Mouse (Mus musculus): ENCODE measurements around the gene Fam166a. TPM values are rescaled to one million over a fixed set of nuclear protein-coding genes. Genes with fewer than 3 reads are reported as not detected.
"Not testable (repeated sequence)": the region's sequence is repeated elsewhere in the genome, so short reads cannot be mapped to it uniquely, and the experiment has no call there.

The Fam166a gene
- polyA plus RNA-seq, 1 experiment from 2014 or later, result not detected

DNA sequence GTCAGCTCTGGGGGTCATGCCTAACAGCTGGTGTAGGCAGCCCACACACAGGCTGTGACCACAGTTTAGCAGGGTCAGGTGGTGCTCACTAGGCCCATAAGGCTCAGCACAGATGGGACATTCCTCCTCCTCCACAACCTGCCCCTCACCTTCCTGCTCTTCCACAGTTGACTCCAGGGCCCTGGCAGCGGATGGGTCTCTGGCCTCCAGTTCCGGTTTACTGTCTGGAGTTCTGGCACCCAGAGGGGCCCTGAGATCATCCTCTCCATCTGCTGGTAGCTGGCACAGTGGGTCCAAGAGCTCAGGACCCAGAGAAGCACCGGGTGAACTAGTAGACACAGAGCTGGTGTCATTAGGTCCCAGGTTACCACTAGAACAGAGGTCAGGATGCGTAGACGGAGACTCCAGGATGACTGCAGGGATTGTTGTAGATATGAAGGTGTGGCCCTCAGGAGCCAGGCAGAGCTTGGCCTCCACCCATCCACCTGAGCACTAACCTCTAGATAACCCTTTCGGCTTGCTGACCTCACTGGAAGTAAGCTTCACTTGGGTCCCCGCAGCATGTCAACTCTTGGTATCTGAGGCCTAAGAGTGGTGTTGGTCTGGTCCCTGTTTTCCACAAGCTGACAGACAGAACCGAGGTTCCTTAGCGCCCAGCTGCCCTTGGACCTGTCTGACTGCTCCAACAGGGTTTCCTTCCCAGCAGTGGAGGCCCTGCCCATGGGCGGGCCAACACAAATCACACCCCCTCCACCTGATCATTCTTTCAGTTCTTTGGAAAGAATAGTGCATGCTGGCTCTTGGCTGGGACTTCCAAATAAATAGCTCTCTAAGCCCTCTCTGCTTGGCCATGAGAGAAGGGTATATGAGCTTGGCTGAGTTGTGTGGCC, 27.9 kb downstream of the Fam166a start, which contains the start of gene AL732309.1:
Gene AL732309.1 (minus strand): TSS at position 681 of the 890 bp plus-strand sequence.
- Histone ChIP-seq H3K27me3 (peaks cover 30% of the 10 kb centered on the region), H3K9ac (no peak within 1 kb of the TSS), H3K27ac (no peak within 1 kb of the TSS), H3K4me3 (replicated peaks) (no peak within 1 kb of the TSS), H3K4me2 (no peak within 1 kb of the TSS), H3K4me1 (replicated peaks) (peaks cover 15% of the 10 kb centered on the region), H3K9me3 (replicated peaks) (no peaks in the 10 kb centered on the region), H3K36me3 (peaks cover 58% of the 10 kb centered on the region)
- ATAC-seq (ENCODE audit: low read depth) (no peak), DNase-seq (no peak)
- 83% methylated on average over 10 of the region's 10 CpGs for WGBS (ENCODE audit: insufficient replicate concordance)

DNA sequence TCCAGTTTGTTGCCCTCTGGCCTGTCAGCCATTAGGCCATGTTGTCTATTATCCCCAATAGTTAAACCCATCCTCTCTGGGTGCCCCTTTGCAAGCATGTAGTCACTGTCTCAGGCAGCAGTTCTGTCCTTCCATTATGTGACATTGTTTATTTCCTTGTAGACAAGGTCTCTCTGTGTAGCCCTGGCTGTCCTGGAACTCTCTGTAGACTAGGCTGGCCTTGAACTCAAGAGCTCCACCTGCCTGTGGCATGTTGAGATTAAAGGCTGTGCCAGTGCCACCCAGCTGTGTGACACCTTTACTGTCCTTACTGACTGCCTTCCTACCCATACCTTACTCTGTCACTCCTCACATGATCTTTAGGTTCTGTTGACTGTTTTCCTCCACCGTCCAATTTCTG, 33.8 kb downstream of the Fam166a start:
- Histone ChIP-seq H3K9ac (no peak overlapping the region), H3K9me3 (replicated peaks) (no peaks in the 10 kb centered on the region), H3K4me3 (replicated peaks) (no peak overlapping the region), H3K27me3 (no peaks in the 10 kb centered on the region), H3K4me1 (replicated peaks) (peaks cover 23% of the 10 kb centered on the region), H3K27ac (no peak overlapping the region), H3K4me2 (no peak overlapping the region), H3K36me3 (peaks cover 64% of the 10 kb centered on the region)
- ATAC-seq (ENCODE audit: low read depth) (no peak), DNase-seq (no peak)
- 74% methylated on average over 1 of the region's 1 CpGs for WGBS (ENCODE audit: insufficient replicate concordance)

DNA sequence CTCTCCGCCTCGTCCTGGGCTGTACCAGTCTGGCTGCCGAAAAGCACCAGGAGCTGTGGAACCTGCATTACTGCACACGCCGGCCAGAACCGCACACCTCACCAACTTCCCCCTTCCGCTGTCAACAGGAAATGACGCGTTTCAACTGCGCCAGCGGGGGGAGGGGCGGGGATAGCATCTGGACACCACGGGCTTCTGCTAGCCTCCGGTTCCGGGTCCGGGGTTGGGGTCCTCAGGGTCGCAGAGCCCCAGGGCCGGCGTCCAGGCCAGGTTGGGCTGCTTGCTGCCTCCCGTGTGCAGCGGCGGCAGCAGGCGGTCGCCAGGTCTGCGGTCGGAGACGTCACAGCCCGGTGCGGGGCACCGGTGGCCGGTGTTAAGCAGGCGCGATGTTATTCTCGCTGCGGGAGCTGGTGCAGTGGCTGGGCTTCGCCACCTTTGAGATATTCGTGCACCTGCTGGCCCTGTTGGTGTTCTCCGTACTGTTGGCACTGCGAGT, 36.8 kb downstream of the Fam166a start, which contains the start of gene Tmem203:
Gene Tmem203 (plus strand): TSS at position 156 of the 496 bp plus-strand sequence.
- Histone ChIP-seq H3K4me1 (replicated peaks) (peaks cover 29% of the 10 kb centered on the region), H3K27me3 (no peaks in the 10 kb centered on the region), H3K9me3 (replicated peaks) (no peaks in the 10 kb centered on the region), H3K36me3 (peaks cover 34% of the 10 kb centered on the region), H3K9ac (peak within 1 kb of the TSS; percentile 88), H3K4me2 (peak within 1 kb of the TSS; percentile 92), H3K4me3 (replicated peaks) (peak within 1 kb of the TSS; percentile 99), H3K27ac (peak within 1 kb of the TSS; percentile 89)
- under 1% methylated on average over 39 of the region's 39 CpGs for whole genome bisulfite sequencing (ENCODE audit: insufficient replicate concordance)
- peak; percentile 85 for ATAC-seq (ENCODE audit: low read depth)
- peak; percentile 85 for DNase-seq

DNA sequence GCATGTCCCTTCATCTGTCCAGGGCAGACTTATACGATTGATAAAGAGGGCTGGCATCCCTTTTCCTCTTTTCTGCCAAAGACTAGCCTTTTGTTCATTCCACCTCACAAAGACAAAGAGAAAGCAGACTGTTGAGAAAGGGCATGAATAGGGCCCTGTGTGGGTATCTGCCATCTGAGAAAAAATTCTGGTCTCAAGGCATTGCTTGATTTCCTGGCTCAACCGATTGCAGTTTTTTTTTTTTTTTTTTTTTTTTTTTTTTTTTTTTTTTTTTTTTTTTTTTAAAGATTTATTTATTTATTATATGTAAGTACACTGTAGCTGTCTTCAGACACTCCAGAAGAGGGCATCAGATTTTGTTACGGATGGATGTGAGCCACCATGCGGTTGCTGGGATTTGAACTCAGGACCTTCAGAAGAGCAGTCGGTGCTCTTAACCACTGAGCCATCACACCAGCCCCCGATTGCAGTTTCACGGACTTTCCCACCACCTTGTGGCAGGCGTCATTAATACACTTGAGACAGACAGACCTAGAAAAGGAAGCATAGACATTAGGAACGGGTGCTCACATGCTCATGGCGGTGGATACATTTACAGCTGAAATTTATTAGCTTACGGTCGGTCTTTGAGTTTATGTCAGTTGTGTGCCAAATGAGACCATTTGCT, 38.0 kb downstream of the Fam166a start:
- H3K27ac ChIP-seq, result peak overlapping the region; percentile 89
- not testable (repeated sequence) for H3K27me3 ChIP-seq; ATAC-seq (ENCODE audit: low read depth); H3K9me3 ChIP-seq (replicated peaks)
- peaks cover 31% of the 10 kb centered on the region for H3K4me1 ChIP-seq (replicated peaks)
- 35% methylated on average over 12 of the region's 12 CpGs for WGBS (ENCODE audit: insufficient replicate concordance)
- H3K4me3 ChIP-seq (replicated peaks), result peak overlapping the region; percentile 99
- DNase-seq, result peak; percentile 52
- H3K9ac ChIP-seq, result peak overlapping the region; percentile 88
- H3K36me3 ChIP-seq, result peaks cover 22% of the 10 kb centered on the region
- peak overlapping the region; percentile 92 for H3K4me2 ChIP-seq

DNA sequence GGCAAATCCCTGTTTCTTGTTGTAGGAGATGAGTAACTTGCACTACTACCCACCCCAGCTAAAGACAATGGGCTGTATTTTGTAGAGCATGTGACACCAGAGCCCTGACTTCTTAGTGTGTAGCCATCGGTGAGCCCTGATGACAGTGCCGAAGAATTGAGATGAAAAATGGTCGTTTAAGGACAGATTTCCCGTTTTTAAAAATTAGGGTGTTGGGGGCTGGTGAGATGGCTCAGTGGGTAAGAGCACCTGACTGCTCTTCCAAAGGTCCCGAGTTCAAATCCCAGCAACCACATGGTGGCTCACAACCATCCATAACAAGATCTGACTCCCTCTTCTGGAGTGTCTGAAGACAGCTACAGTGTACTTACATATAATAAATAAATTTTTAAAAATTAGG, 38.7 kb downstream of the Fam166a start:
- H3K4me3 ChIP-seq (replicated peaks), result 0 out of 2 replicates have a peak overlapping the region, but pooled peaks have one; percentile 2
- not testable (repeated sequence) for H3K9me3 ChIP-seq (replicated peaks); H3K4me2 ChIP-seq; DNase-seq; H3K27me3 ChIP-seq; H3K27ac ChIP-seq; H3K9ac ChIP-seq; ATAC-seq (ENCODE audit: low read depth)
- H3K36me3 ChIP-seq, result peaks cover 15% of the 10 kb centered on the region
- 67% methylated on average over 5 of the region's 5 CpGs for WGBS (ENCODE audit: insufficient replicate concordance)
- H3K4me1 ChIP-seq (replicated peaks), result peaks cover 37% of the 10 kb centered on the region

DNA sequence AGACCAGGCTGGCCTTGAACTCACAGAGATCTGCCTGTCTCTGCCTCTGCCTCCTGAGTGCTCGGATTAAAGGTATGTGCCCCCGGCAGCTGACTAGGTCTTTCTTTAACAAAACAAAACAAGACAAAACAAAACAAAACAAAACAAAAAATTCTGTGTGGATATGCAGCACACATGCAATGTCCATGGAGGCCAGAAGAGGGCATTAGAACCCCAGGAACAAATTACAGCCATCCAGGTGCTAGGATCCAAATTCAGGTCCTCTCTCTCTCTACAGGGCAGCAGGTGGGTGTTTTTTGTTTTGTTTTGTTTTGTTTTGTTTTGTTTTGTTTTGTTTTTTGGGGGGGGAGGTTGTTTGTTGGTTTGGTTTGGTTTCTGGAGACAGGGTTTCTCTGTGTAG, 40.3 kb downstream of the Fam166a start:
- H3K4me3 ChIP-seq (replicated peaks), result no peak overlapping the region
- 50% methylated on average over 2 of the region's 2 CpGs for WGBS (ENCODE audit: insufficient replicate concordance)
- ATAC-seq (ENCODE audit: low read depth) (no peak), DNase-seq (no peak)
- no peaks in the 10 kb centered on the region for H3K36me3 ChIP-seq
- H3K27me3 ChIP-seq, result 0 out of 2 replicates have a peak, but pooled peaks cover 6% of the 10 kb centered on the region
- no peak overlapping the region for H3K9ac ChIP-seq
- no peak overlapping the region for H3K4me2 ChIP-seq
- H3K9me3 ChIP-seq (replicated peaks), result no peaks in the 10 kb centered on the region
- H3K27ac ChIP-seq, result no peak overlapping the region
- H3K4me1 ChIP-seq (replicated peaks), result peaks cover 49% of the 10 kb centered on the region

DNA sequence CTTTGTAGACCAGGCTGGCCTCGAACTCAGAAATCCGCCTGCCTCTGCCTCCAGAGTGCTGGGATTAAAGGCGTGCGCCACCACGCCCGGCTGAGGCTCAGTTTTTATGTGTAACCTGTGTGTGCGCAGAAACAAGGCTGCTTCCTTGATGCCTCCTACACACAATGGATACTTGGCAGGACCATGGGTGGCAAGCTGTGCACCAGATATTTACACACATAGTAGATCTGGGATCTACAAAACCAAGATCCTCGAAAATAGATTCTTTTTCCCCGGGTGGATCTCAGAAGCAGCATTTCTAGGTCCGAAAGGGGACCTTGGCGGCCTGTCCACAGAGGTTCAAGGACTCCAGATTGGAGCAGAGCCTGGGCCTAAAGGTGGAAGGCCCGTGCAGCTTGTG, 43.3 kb downstream of the Fam166a start:
- Histone ChIP-seq H3K4me3 (replicated peaks) (peak overlapping the region; percentile 87), H3K36me3 (no peaks in the 10 kb centered on the region), H3K27me3 (0 out of 2 replicates have a peak, but pooled peaks cover 10% of the 10 kb centered on the region), H3K4me2 (peak overlapping the region; percentile 99), H3K27ac (peak overlapping the region; percentile 72), H3K9me3 (replicated peaks) (no peaks in the 10 kb centered on the region), H3K9ac (peak overlapping the region; percentile 69), H3K4me1 (replicated peaks) (peaks cover 59% of the 10 kb centered on the region)
- WGBS (ENCODE audit: insufficient replicate concordance), result 40% methylated on average over 12 of the region's 12 CpGs
- DNase-seq (no peak), ATAC-seq (ENCODE audit: low read depth) (peak; percentile 2; the same call in 1 of the 2 replicates)

DNA sequence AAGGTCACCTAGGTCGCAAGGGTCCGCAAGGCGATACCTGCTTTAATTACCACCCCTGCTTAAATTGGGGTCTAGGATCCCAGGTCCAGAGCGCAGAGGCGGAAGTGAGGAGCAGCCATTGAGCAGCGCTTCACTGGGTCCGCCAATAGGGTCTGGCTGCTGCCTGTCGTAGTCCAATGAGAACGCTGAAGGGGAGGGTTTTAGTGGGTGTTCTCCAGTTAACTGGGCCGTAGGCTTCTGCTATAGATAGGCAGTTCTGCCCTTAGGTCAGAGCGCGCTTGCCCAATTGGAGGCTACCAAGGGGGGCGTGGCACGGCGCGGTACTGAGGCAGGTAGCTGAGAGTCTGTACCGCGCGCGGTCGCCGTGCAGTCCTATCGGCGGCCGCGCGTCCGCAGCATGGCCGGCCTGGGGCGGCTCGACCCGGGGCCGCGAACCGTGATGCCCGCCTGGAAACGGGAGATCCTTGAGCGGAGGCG, 43.8 kb downstream of the Fam166a start, which contains the start of gene Tprn:
Gene Tprn (plus strand): TSS at position 328 of the 477 bp plus-strand sequence.
- Histone ChIP-seq H3K9me3 (replicated peaks) (no peaks in the 10 kb centered on the region), H3K9ac (peak within 1 kb of the TSS; percentile 87), H3K27ac (peak within 1 kb of the TSS; percentile 72), H3K4me2 (peak within 1 kb of the TSS; percentile 99), H3K4me1 (replicated peaks) (peaks cover 61% of the 10 kb centered on the region), H3K36me3 (no peaks in the 10 kb centered on the region), H3K4me3 (replicated peaks) (peak within 1 kb of the TSS; percentile 87), H3K27me3 (0 out of 2 replicates have a peak, but pooled peaks cover 10% of the 10 kb centered on the region)
- under 1% methylated on average over 39 of the region's 39 CpGs for WGBS (ENCODE audit: insufficient replicate concordance)
- peak; percentile 97 for DNase-seq
- ATAC-seq (ENCODE audit: low read depth), result peak; percentile 98

DNA sequence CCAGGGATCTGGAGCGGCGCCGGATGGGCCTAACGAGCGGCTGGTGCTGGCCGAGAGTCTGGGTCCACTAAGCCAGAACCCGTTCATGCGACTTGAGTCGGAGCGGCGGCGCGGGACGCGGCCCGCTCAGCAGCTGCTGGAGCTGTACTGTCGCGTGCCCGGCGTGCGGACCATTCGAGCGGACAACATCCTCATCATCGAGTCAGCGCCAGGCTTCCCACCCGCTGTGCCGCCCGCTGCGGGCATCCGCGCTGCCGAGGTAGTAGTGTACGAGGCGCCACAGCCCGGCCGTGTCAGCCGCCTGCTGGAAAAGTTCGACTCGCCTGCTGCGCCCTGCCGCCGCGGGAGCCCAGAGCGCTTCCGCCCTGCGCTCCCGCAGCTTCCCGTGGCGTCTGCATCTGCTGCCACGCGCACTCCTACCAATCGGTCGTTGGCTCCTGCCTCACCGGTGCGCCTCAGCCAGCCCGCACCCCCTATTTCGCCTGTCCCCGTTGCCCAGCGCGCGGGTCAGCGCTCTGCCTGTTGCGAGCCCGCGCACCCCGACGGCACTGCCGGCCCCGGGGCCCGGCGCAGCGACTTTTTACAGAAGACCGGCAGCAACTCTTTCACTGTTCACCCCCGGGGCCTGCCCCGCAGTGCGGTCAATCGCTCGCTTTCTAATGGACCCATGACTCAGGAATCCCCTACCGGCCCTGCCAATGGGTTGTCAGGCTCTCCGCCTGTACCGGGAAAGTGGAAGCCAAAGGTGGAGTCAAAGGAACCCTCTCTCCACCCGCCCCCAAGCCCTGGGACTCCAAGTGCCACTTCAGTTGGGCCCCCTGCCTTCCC, 44.5 kb downstream of the Fam166a start:
- peak overlapping the region; percentile 99 for H3K4me2 ChIP-seq
- H3K4me3 ChIP-seq (replicated peaks), result peak overlapping the region; percentile 87
- ATAC-seq (ENCODE audit: low read depth) (peak; percentile 13), DNase-seq (peak; percentile 45)
- no peaks in the 10 kb centered on the region for H3K9me3 ChIP-seq (replicated peaks)
- peak overlapping the region; percentile 87 for H3K9ac ChIP-seq
- peaks cover 68% of the 10 kb centered on the region for H3K4me1 ChIP-seq (replicated peaks)
- 0 out of 2 replicates have a peak, but pooled peaks cover 10% of the 10 kb centered on the region for H3K27me3 ChIP-seq
- peak overlapping the region; percentile 71 for H3K27ac ChIP-seq
- H3K36me3 ChIP-seq, result peaks cover 2% of the 10 kb centered on the region; the same call in 1 of the 2 replicates
- under 1% methylated on average over 82 of the region's 82 CpGs for WGBS (ENCODE audit: insufficient replicate concordance)

DNA sequence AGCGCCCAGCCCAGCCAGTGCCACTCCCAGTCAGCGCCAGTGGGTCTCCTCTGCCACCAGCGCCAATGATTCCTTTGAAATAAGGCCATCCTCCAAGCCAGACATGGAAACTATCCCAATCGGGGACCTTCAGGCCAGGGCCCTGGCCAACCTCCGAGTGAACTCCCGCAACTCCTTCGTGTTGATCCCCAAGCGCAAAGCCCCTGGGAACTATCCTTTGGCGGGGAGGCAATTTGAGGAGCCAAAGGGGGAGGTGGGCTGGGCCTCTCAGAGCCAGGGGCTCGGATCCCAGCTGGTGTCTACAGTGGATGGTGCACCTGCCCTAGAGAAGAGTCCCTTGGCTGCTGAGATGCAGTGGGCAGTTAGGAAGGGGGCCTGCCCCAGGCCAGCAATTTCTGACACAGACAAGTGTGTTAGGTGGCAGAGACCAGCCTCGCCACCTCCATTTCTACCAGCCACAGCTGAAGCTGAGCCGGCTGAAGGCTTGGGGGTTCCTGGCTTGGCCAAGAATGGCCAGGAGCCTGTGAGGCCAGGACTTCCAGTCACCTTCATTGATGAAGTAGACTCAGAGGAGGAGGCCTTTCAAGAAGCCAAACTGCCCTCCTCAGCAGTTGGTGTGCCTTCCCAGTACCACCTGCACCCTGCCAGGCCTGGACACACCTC, 45.2 kb downstream of the Fam166a start:
- Histone ChIP-seq H3K9ac (peak overlapping the region; percentile 87), H3K27me3 (0 out of 2 replicates have a peak, but pooled peaks cover 10% of the 10 kb centered on the region), H3K4me3 (replicated peaks) (peak overlapping the region; percentile 87), H3K9me3 (replicated peaks) (no peaks in the 10 kb centered on the region), H3K27ac (peak overlapping the region; percentile 71; the same call in 1 of the 2 replicates), H3K36me3 (peaks cover 7% of the 10 kb centered on the region), H3K4me1 (replicated peaks) (peaks cover 70% of the 10 kb centered on the region), H3K4me2 (peak overlapping the region; percentile 99)
- no peak for DNase-seq
- ATAC-seq (ENCODE audit: low read depth), result no peak
- WGBS (ENCODE audit: insufficient replicate concordance), result 31% methylated on average over 12 of the region's 12 CpGs

Data from liver, embryonic 13.5 days (tissue).